Mouse (Mus musculus): ENCODE data around the gene Ccl17. TPM values are rescaled to one million over a fixed set of nuclear protein-coding genes. Genes with fewer than 3 reads are reported as not detected.

Gene Ccl17
- polyA plus RNA-seq, 1 experiment from 2014 or later, result not detected

DNA sequence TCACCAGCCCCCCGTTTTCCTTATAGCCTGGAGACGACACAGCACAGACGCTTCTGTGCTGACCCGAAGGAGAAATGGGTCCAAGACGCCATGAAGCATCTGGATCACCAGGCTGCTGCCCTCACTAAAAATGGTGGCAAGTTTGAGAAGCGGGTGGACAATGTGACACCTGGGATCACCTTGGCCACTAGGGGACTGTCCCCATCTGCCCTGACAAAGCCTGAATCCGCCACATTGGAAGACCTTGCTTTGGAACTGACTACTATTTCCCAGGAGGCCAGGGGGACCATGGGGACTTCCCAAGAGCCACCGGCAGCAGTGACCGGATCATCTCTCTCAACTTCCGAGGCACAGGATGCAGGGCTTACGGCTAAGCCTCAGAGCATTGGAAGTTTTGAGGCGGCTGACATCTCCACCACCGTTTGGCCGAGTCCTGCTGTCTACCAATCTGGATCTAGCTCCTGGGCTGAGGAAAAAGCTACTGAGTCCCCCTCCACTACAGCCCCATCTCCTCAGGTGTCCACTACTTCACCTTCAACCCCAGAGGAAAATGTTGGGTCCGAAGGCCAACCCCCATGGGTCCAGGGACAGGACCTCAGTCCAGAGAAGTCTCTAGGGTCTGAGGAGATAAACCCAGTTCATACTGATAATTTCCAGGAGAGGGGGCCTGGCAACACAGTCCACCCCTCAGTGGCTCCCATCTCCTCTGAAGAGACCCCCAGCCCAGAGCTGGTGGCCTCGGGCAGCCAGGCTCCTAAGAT, 30.5 kb upstream of the Ccl17 start:
- H3K4me2 ChIP-seq, result no peak overlapping the region
- H3K27me3 ChIP-seq, result peaks cover 5% of the 10 kb centered on the region; the same call in 1 of the 2 replicates
- no peaks in the 10 kb centered on the region for H3K9me3 ChIP-seq
- H3K9ac ChIP-seq, result no peak overlapping the region
- H3K36me3 ChIP-seq, result no peaks in the 10 kb centered on the region
- no peak overlapping the region for H3K4me3 ChIP-seq
- H3K4me1 ChIP-seq, result peaks cover 30% of the 10 kb centered on the region
- no peak for ATAC-seq (ENCODE audit: insufficient number of reproducible peaks, insufficient read depth, low FRiP score, low TSS enrichment, low read depth)
- 90% methylated on average over 16 of the region's 16 CpGs for WGBS
- no peak overlapping the region for H3K27ac ChIP-seq

DNA sequence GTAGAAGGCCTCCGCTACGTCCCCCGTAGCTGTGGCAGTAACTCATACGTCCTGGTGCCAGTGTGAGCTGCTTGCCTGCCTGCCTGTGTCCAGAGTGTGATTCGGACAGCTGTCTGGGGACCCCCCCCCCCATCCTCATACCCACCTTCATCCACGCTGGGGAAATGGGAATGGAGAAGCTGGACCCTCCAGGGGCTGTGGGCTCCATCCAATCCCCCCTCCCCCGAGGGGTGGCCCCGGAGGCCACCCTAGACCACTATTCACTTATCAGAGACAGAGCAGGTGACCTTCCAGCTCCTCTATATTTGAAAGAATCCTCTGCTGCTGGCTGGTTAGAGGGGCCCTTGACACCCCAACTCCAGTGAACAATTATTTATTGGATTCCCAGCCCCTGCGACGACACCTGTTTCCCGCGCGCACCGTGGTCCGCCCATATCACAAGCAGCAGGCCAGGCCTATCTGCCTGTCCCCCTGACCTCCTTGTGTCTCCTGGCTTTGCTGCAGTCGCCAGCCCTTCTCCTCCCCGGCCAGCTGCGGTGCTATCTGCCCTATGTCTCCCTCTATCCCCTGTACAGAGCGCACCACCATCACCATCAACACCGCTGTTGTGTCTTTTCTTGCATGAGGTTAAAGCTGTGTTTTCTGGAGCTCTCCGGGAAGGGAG, 29.6 kb upstream of the Ccl17 start:
- H3K9me3 ChIP-seq, result no peaks in the 10 kb centered on the region
- no peaks in the 10 kb centered on the region for H3K36me3 ChIP-seq
- WGBS, result 80% methylated on average over 21 of the region's 21 CpGs
- ATAC-seq (ENCODE audit: insufficient number of reproducible peaks, insufficient read depth, low FRiP score, low TSS enrichment, low read depth), result no peak
- no peak overlapping the region for H3K4me2 ChIP-seq
- no peak overlapping the region for H3K27ac ChIP-seq
- peaks cover 30% of the 10 kb centered on the region for H3K4me1 ChIP-seq
- no peak overlapping the region for H3K9ac ChIP-seq
- no peak overlapping the region for H3K4me3 ChIP-seq
- no peaks in the 10 kb centered on the region; the same call in 1 of the 2 replicates for H3K27me3 ChIP-seq

DNA sequence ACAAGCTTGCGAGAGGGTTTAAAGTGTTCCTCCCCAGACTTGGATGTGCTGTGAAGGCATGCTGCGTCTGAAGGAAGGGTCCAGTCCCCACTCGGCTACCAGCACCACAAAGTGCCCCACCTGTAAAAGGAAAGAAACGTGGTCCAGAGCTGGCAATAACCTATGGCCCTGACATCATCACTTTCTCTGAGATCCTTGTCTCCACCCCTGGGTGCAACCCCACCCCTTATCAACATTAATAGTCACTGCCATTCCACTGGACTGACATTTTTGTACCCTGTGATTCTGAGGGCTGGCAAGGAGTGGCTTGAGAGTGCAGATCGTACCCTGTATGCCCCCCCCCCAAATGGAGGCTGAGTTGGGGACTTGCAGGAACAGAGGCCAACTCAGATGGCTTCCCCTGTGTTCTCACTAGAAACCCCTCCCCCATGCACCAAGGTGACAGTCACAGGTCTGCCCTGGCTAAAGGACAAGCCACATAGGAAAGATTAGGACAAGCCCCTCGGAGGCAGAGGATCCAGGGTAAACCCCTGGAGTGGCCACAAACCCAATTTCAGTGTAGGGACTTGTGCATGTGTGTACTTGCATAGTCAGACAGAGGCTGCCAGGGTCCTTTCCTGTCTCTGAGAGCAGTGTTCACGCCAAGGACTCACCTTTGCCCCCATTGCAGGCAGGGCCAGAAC, 29.0 kb upstream of the Ccl17 start:
- Histone ChIP-seq H3K36me3 (no peaks in the 10 kb centered on the region), H3K9me3 (no peaks in the 10 kb centered on the region), H3K9ac (peak overlapping the region; percentile 12; the same call in 1 of the 2 replicates), H3K4me1 (peaks cover 30% of the 10 kb centered on the region), H3K27ac (no peak overlapping the region), H3K4me2 (peak overlapping the region; percentile 37), H3K27me3 (no peaks in the 10 kb centered on the region), H3K4me3 (no peak overlapping the region)
- WGBS, result 55% methylated on average over 7 of the region's 7 CpGs
- ATAC-seq (ENCODE audit: insufficient number of reproducible peaks, insufficient read depth, low FRiP score, low TSS enrichment, low read depth), result no peak

DNA sequence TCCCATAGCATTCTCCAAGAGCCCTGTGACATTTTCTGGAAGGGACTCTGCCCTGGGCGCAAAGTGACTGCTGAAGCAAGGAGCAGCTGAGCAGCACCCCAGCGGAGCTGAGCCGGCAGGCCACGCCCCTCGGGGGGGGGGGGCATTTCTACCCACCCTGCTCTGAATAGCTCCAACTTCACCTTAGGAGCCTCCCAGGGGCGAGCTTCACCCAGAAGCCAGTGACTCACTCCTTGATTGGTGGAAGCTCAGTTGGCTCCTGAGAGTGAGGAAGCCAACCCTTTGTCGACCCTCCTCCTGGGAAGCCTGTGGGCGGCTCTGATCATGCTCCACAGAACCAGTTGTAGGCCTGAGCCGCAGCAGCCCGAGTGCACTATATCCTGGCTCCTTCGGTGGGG, 28.4 kb upstream of the Ccl17 start:
- peak overlapping the region; percentile 12 for H3K9ac ChIP-seq
- no peak overlapping the region for H3K4me3 ChIP-seq
- H3K27ac ChIP-seq, result no peak overlapping the region
- H3K4me2 ChIP-seq, result peak overlapping the region; percentile 37
- WGBS, result 7% methylated on average over 11 of the region's 11 CpGs
- peak; percentile 11; the same call in 1 of the 2 replicates for ATAC-seq (ENCODE audit: insufficient number of reproducible peaks, insufficient read depth, low FRiP score, low TSS enrichment, low read depth)
- H3K36me3 ChIP-seq, result no peaks in the 10 kb centered on the region
- peaks cover 30% of the 10 kb centered on the region for H3K4me1 ChIP-seq
- no peaks in the 10 kb centered on the region for H3K9me3 ChIP-seq
- no peaks in the 10 kb centered on the region for H3K27me3 ChIP-seq

DNA sequence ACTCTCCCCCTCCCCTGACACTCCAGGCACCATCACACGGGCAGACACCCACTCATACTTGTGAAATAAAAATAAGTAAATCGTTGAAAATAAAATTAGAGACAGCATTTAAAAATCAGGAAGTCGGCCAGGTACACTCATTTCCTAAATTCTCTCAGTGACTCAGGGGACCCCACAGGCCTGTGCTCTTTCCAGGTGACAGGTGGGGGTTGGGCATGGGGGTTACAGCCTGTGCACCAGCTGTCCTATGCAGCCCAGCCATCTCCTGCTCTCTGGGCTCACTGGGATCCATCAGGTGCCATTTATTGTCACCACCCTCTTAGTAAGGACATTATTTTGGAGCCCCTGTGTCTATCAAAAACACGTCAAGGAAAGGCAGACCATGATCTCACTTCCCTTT, 26.4 kb upstream of the Ccl17 start:
- Histone ChIP-seq H3K4me2 (no peak overlapping the region), H3K4me3 (no peak overlapping the region), H3K27me3 (no peaks in the 10 kb centered on the region), H3K9ac (no peak overlapping the region), H3K27ac (no peak overlapping the region), H3K36me3 (no peaks in the 10 kb centered on the region), H3K4me1 (peaks cover 26% of the 10 kb centered on the region), H3K9me3 (no peaks in the 10 kb centered on the region)
- 68% methylated on average over 4 of the region's 4 CpGs for WGBS
- ATAC-seq (ENCODE audit: insufficient number of reproducible peaks, insufficient read depth, low FRiP score, low TSS enrichment, low read depth), result no peak

DNA sequence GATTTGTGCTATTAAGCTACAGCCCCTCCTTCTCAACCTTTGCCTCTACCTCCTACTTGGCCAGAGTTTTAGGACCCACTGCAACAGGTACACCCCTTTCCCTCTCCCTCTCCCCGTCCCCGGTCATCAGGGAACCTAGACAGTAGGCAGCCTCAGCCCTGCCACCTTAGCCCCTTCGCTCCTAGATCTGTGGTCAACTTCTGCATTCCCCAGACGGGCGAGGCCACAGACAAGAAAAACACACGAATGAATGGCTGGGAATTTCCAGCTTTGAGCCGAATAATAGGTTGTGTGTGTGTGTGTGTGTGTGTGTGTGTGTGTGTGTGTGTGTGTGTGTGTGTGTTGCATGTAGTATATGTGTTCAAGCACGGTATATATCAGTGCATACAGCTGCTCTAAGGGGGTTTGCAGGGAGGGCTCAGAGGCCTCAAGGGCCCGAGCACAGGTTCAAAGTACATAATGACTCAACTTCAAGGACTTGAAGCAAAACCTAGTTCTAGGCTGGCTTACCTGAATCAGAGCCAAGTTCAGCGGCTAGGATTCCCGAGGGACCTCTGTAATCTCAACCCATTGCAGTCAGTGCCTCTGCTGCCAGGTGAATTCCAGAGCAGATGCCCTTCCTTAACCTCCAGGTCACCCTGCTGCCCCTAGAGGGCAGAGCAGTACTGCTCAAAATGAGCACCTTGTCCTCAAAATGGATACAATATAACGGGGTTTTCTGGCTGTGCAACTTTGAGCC, 24.8 kb upstream of the Ccl17 start:
- H3K4me3 ChIP-seq, result no peak overlapping the region

DNA sequence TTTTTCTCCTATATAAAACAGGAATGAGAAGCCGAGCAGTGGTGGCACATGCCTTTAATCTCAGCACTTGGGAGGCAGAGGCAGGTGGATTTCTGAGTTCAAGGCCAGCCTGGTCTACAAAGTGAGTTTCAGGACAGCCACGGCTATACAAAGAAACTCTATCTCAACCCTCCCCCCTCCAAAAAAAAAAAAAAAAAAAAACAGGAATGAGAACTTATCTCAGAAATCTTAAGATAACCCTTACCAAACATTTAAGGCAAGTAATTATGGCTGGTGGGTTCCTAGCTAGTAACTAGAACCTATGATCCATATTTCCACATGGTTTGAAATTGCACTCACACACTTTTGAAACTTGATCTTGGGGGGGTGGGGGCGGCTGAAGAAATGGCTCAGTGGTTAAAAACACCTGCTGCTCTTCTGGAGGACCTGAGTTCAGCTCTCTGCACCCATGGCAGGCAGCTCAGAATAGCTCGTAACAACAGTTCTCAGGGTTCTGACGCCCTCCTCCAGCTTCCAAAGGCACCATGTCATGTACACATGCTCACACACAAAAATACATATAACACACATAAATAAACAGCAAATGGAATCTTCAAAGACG, 24.2 kb upstream of the Ccl17 start:
- H3K36me3 ChIP-seq, result no peaks in the 10 kb centered on the region
- no peak overlapping the region for H3K9ac ChIP-seq
- H3K9me3 ChIP-seq, result no peaks in the 10 kb centered on the region
- no peak overlapping the region for H3K27ac ChIP-seq
- H3K27me3 ChIP-seq, result no peaks in the 10 kb centered on the region
- peaks cover 21% of the 10 kb centered on the region for H3K4me1 ChIP-seq
- no peak overlapping the region for H3K4me2 ChIP-seq
- no peak overlapping the region for H3K4me3 ChIP-seq
- 64% methylated on average over 6 of the region's 6 CpGs for WGBS
- ATAC-seq (ENCODE audit: insufficient number of reproducible peaks, insufficient read depth, low FRiP score, low TSS enrichment, low read depth), result no peak

More for the DNA sequence above, 24.8 kb upstream of the Ccl17 start:
- H3K27me3 ChIP-seq, result no peaks in the 10 kb centered on the region
- no peak for ATAC-seq (ENCODE audit: insufficient number of reproducible peaks, insufficient read depth, low FRiP score, low TSS enrichment, low read depth)
- H3K4me1 ChIP-seq, result peaks cover 21% of the 10 kb centered on the region
- no peaks in the 10 kb centered on the region for H3K36me3 ChIP-seq
- no peaks in the 10 kb centered on the region for H3K9me3 ChIP-seq
- H3K9ac ChIP-seq, result no peak overlapping the region
- WGBS, result 60% methylated on average over 12 of the region's 12 CpGs
- H3K4me2 ChIP-seq, result no peak overlapping the region
- no peak overlapping the region for H3K27ac ChIP-seq

DNA sequence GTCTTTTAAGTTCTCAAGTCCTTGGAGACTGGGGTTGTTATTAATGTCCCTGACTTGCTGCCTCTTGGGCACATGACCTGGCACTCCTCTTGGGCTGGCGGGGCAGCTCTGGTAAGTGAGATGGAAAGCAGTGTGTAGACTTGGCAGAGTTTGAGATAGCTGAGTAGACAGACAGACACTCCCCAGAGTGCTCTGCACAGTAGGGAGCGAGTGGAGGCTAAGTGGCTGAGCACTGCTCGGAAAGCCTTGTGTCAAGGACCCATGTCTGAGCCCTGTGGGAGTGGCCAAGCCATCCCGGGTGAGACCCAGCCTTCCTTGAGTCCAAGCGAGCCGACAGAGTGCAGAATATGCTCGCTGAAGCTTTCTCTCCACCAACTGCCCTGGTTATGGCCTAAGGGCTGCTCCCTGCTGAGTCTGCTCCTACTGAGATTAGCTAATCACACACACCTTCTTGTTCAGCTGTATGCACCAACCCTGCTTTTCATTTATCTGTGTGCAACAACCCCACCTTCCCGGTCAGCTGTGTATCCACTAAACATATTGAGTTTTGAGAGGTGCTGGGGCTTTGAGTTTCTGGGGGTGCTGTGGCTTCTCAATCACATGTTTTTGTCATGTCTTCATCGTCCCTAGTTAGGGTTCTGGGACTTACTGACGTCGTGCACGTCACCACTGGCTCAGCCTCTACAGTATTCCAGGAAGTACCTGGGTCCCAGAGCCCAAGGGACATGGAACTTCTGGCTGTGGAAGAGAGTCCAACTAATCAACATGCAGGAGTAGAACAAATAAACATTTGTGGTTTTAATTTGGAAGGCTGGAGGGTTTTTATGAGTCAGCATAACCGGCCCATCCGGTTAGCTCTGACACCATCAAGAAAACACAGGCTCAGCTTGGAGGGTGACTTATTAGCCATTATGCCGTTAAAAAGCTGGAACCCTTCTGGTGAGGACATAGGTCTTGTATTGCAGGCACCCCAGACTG, 22.4 kb upstream of the Ccl17 start:
- H3K4me2 ChIP-seq, result no peak overlapping the region
- no peaks in the 10 kb centered on the region for H3K36me3 ChIP-seq
- ATAC-seq (ENCODE audit: insufficient number of reproducible peaks, insufficient read depth, low FRiP score, low TSS enrichment, low read depth), result no peak
- H3K27ac ChIP-seq, result no peak overlapping the region
- H3K9me3 ChIP-seq, result no peaks in the 10 kb centered on the region
- H3K4me1 ChIP-seq, result 0 out of 2 replicates have a peak, but pooled peaks cover 13% of the 10 kb centered on the region
- H3K9ac ChIP-seq, result no peak overlapping the region
- 57% methylated on average over 15 of the region's 15 CpGs for WGBS
- no peaks in the 10 kb centered on the region for H3K27me3 ChIP-seq
- H3K4me3 ChIP-seq, result no peak overlapping the region

DNA sequence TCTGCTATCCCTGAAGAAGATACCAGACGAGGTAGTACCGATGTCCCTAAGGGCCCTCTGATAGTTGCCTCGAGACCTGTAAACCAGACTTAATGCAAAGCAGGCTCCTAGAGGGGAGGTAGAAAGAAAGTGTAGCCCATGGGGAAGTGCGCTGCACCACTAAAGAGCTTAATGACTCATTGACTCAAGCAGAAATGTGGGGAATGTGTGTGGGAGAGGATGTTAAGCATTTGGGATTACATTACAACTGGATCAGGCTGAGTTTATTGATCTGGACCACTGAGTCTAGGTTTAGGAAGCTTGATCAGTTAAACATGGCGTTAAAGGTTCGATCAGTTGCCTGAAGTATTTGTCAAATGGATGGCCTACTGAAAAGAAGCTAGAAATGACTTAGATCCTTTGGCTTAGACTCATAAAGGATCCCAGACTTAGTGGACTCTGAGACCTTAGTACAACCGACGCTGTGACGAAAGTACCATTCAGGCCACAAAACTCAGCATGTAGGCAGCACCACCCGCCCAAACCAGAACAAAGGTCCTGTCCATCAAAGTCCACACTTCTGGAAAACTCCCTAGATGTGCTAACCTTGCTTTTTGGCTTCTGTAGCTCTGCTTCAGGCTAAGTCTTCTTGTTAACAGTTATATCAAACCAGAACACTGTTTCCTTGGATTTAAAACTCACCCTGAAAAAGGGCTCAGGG, 20.8 kb upstream of the Ccl17 start:
- 0 out of 2 replicates have a peak, but pooled peaks cover 8% of the 10 kb centered on the region for H3K4me1 ChIP-seq
- H3K4me3 ChIP-seq, result no peak overlapping the region
- no peaks in the 10 kb centered on the region for H3K27me3 ChIP-seq
- no peak overlapping the region for H3K4me2 ChIP-seq
- no peak overlapping the region for H3K27ac ChIP-seq
- no peaks in the 10 kb centered on the region for H3K36me3 ChIP-seq
- 68% methylated on average over 10 of the region's 10 CpGs for WGBS
- no peaks in the 10 kb centered on the region for H3K9me3 ChIP-seq
- no peak overlapping the region for H3K9ac ChIP-seq
- no peak for ATAC-seq (ENCODE audit: insufficient number of reproducible peaks, insufficient read depth, low FRiP score, low TSS enrichment, low read depth)

DNA sequence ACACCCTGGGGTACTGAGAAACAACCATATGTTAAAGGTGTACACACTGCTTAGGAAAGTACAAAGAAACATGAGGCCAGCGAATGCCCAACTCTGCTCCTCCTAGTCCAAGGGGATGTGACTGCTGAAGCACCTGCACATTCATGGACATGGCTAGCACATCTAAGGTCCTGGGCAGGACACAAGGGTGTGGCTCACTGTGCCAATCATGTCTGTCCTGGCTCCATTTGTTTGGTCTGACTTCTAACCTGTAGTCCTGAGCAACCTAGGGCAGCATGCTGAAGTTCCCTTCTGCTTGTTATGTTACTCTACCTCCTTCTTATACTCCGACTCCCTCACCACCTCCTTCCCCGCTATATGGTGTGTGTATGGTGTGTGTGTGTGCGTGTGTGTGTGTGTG, 15.9 kb upstream of the Ccl17 start:
- no peaks in the 10 kb centered on the region for H3K9me3 ChIP-seq
- WGBS, result 87% methylated on average over 4 of the region's 4 CpGs
- no peak overlapping the region for H3K4me3 ChIP-seq
- no peaks in the 10 kb centered on the region for H3K4me1 ChIP-seq
- no peak for ATAC-seq (ENCODE audit: insufficient number of reproducible peaks, insufficient read depth, low FRiP score, low TSS enrichment, low read depth)
- H3K4me2 ChIP-seq, result no peak overlapping the region
- H3K27ac ChIP-seq, result no peak overlapping the region
- no peaks in the 10 kb centered on the region for H3K36me3 ChIP-seq
- no peaks in the 10 kb centered on the region for H3K27me3 ChIP-seq
- H3K9ac ChIP-seq, result no peak overlapping the region
